Mouse (Mus musculus): ENCODE results near the gene Oma1.

- no peak for TF ChIP-seq ZNF384 (IDR thresholded peaks at IDR 0.05; ENCODE audit: low read depth, low read length)
- no peak for TF ChIP-seq ZC3H11A (IDR thresholded peaks at IDR 0.05; ENCODE audit: borderline replicate concordance, low read depth, low read length)
These were observed 39.3 kb downstream of the Oma1 start for GRCm38 (mm10) chr4:103352926-103353325.
